Mouse (Mus musculus) urinary bladder, postnatal 25 days (tissue): ENCODE measurements around the gene Tppp2.

Source experiments
- DNase-seq: peaks from one replicate; pipeline ENCODE4 v3.0.0; 2022; ENCODE audit warnings: low spot score

Tppp2 gene

GRCm38 (mm10) chr14:51918125-51918524, at the start of gene Tppp2:
Gene Tppp2 (plus strand): TSS chr14:51918425.
- DNase-seq, result no peak

GRCm38 (mm10) chr14:51870756-51871155, 47.5 kb upstream of the Tppp2 start:
- no peak for DNase-seq

GRCm38 (mm10) chr14:51871741-51872140, 46.5 kb upstream of the Tppp2 start:
- no peak for DNase-seq

GRCm38 (mm10) chr14:51877517-51877916, 40.7 kb upstream of the Tppp2 start:
- DNase-seq, result no peak

- DNase-seq, result peak; percentile 62
Observed at GRCm38 (mm10) chr14:51883527-51884030, 34.6 kb upstream of the Tppp2 start.

- DNase-seq, result no peak
Observed at GRCm38 (mm10) chr14:51884031-51884544, 34.1 kb upstream of the Tppp2 start.

GRCm38 (mm10) chr14:51884598-51885331, 33.5 kb upstream of the Tppp2 start, which contains the start of gene Mettl17:
Gene Mettl17 (plus strand): TSS chr14:51884842.
- peak; percentile 89 for DNase-seq

- no peak for DNase-seq
Observed at GRCm38 (mm10) chr14:51886051-51886450, 32.2 kb upstream of the Tppp2 start.

- DNase-seq, result no peak
Observed at GRCm38 (mm10) chr14:51889833-51890232, 28.4 kb upstream of the Tppp2 start.

- no peak for DNase-seq
Observed at GRCm38 (mm10) chr14:51892191-51892939, 25.9 kb upstream of the Tppp2 start, which contains the start of gene Slc39a2. Gene Slc39a2 (plus strand): TSS chr14:51892889.

GRCm38 (mm10) chr14:51893094-51893794, 25.0 kb upstream of the Tppp2 start:
- no peak for DNase-seq

- DNase-seq, result no peak
Observed at GRCm38 (mm10) chr14:51893809-51894208, 24.4 kb upstream of the Tppp2 start.

- no peak for DNase-seq
Observed at GRCm38 (mm10) chr14:51895071-51895470, 23.2 kb upstream of the Tppp2 start.

GRCm38 (mm10) chr14:51896019-51896418, 22.2 kb upstream of the Tppp2 start:
- no peak for DNase-seq

- DNase-seq, result no peak
Observed at GRCm38 (mm10) chr14:51896539-51897170, 21.6 kb upstream of the Tppp2 start.

GRCm38 (mm10) chr14:51899351-51899750, 18.9 kb upstream of the Tppp2 start:
- DNase-seq, result no peak

- peak; percentile 90 for DNase-seq
Observed at GRCm38 (mm10) chr14:51902806-51903710, 15.2 kb upstream of the Tppp2 start.

- DNase-seq, result no peak
Observed at GRCm38 (mm10) chr14:51903782-51904181, 14.4 kb upstream of the Tppp2 start.

GRCm38 (mm10) chr14:51904706-51905105, 13.5 kb upstream of the Tppp2 start:
- DNase-seq, result no peak

GRCm38 (mm10) chr14:51906102-51906501, 12.1 kb upstream of the Tppp2 start:
- DNase-seq, result no peak

GRCm38 (mm10) chr14:51911301-51911700, 6.9 kb upstream of the Tppp2 start:
- no peak for DNase-seq
